Mouse (Mus musculus) spleen, adult 2 months (tissue): ENCODE data around the gene Stim1. TPM values are rescaled to one million over a fixed set of nuclear protein-coding genes. Genes with fewer than 3 reads are reported as not detected.

Experiments
- DNase-seq, 2 experiments: peaks; one replicate each; pipeline versions ENCODE4 v3.0.0 to v3.0.0-alpha.2; 2012 to 2021; ENCODE audit warnings: low spot score in 2 of 2, low read depth in 1 of 2
- H3K27ac ChIP-seq: fragments of 200-500 bp; 2 replicates; pipeline ENCODE4 v1.5.1; 2012; ENCODE audit warnings: low read length, inconsistent platforms; ENCODE audit not compliant: insufficient read depth
- H3K27me3 ChIP-seq: fragments of 200-500 bp; 2 replicates; pipeline ENCODE4 v1.6.1; 2012; ENCODE audit warnings: mild to moderate bottlenecking, moderate library complexity, low read length, inconsistent platforms; ENCODE audit not compliant: control insufficient read depth, insufficient read depth
- H3K36me3 ChIP-seq: fragments of 200-500 bp; 2 replicates; pipeline ENCODE4 v1.6.1; 2012; ENCODE audit warnings: mild to moderate bottlenecking, low read length, inconsistent platforms; ENCODE audit not compliant: control insufficient read depth, insufficient read depth
- H3K4me1 ChIP-seq: fragments of 200-500 bp; 2 replicates; pipeline ENCODE4 v1.6.1; 2011; ENCODE audit warnings: inconsistent platforms; ENCODE audit not compliant: control insufficient read depth, insufficient read depth, insufficient read length
- H3K4me3 ChIP-seq: fragments of 200-500 bp; 2 replicates; pipeline ENCODE4 v1.5.1; 2011; ENCODE audit warnings: mild to moderate bottlenecking, inconsistent platforms; ENCODE audit not compliant: insufficient read depth, insufficient read length; ENCODE audit errors: extremely low read depth
- CTCF ChIP-seq: fragments of 200-500 bp; IDR thresholded peaks from 2 replicates; pipeline ENCODE4 v1.5.1; 2011; ENCODE audit warnings: mild to moderate bottlenecking, inconsistent platforms; ENCODE audit not compliant: insufficient read depth, insufficient read length, insufficient replicate concordance; ENCODE audit errors: extremely low read depth
- POLR2A ChIP-seq: fragments of 200-500 bp; IDR thresholded peaks from 2 replicates; pipeline ENCODE4 v1.6.1; 2011; ENCODE audit warnings: low read depth, low read length, inconsistent platforms
- WGBS: fragments of 180-500 bp; shearing (Covaris S2); methylation state at CpG from one replicate; pipeline ENCODE4 v1.1.7; 2018; 5-methylcytosine and 5-hydroxymethylcytosine counted together
- polyA plus RNA-seq: library from polyadenylated mRNA; depleted of rRNA; stranded (reverse); fragments of >200 nt; gene quantifications from 2 replicates; pipeline ENCODE4 v1.2.3, GENCODE M21; 2012

Gene Stim1
- polyA plus RNA-seq, 1 experiment, result 49.3 TPM

GRCm38 (mm10) chr7:102442432-102442831 is 174.8 kb downstream of the Stim1 start:
- Histone ChIP-seq H3K36me3 (peaks cover 3% of the 10 kb centered on the region), H3K27me3 (no peaks in the 10 kb centered on the region), H3K4me1 (no peaks in the 10 kb centered on the region), H3K27ac (no peak overlapping the region), H3K4me3 (peak overlapping the region; percentile 90)
- no peak for DNase-seq
- WGBS, result 4% methylated on average over 4 of the region's 4 CpGs
- no peak for TF ChIP-seq POLR2A
- no peak for TF ChIP-seq CTCF

GRCm38 (mm10) chr7:102444301-102444700 is 176.7 kb downstream of the Stim1 start:
- no peak for DNase-seq
- WGBS, result 82% methylated on average over 2 of the region's 2 CpGs
- TF ChIP-seq POLR2A (no peak), CTCF (no peak)
- Histone ChIP-seq H3K36me3 (peaks cover 13% of the 10 kb centered on the region), H3K4me1 (no peaks in the 10 kb centered on the region), H3K27me3 (no peaks in the 10 kb centered on the region), H3K4me3 (peak overlapping the region; percentile 18; the same call in 1 of the 2 replicates), H3K27ac (no peak overlapping the region)

- Histone ChIP-seq H3K36me3 (peaks cover 20% of the 10 kb centered on the region), H3K27ac (no peak overlapping the region), H3K4me1 (no peaks in the 10 kb centered on the region), H3K27me3 (no peaks in the 10 kb centered on the region), H3K4me3 (no peak overlapping the region)
- DNase-seq, result no peak
- TF ChIP-seq POLR2A (no peak), CTCF (no peak)
- WGBS, result 94% methylated on average over 9 of the region's 9 CpGs
Observed at GRCm38 (mm10) chr7:102446438-102446837, 178.8 kb downstream of the Stim1 start.

- WGBS, result 40% methylated on average over 5 of the region's 5 CpGs
- no peak for TF ChIP-seq CTCF
- TF ChIP-seq POLR2A, result no peak
- peak overlapping the region; percentile 23; the same call in 1 of the 2 replicates for H3K27ac ChIP-seq
- no peaks in the 10 kb centered on the region for H3K27me3 ChIP-seq
- peaks cover 30% of the 10 kb centered on the region for H3K36me3 ChIP-seq
- peaks cover 2% of the 10 kb centered on the region; the same call in 1 of the 2 replicates for H3K4me1 ChIP-seq
- no peak overlapping the region for H3K4me3 ChIP-seq
- peak in 1 of 2 experiments; percentile 28 for DNase-seq
Observed at GRCm38 (mm10) chr7:102458618-102459380, 191.2 kb downstream of the Stim1 start.

GRCm38 (mm10) chr7:102467566-102467965 is 200.0 kb downstream of the Stim1 start:
- H3K36me3 ChIP-seq, result peaks cover 36% of the 10 kb centered on the region
- TF ChIP-seq POLR2A (no peak), CTCF (no peak)
- DNase-seq, result no peak
- H3K27me3 ChIP-seq, result no peaks in the 10 kb centered on the region
- no peak overlapping the region for H3K4me3 ChIP-seq
- no peaks in the 10 kb centered on the region for H3K4me1 ChIP-seq
- 94% methylated on average over 8 of the region's 8 CpGs for WGBS
- H3K27ac ChIP-seq, result no peak overlapping the region

GRCm38 (mm10) chr7:102472675-102473074 is 205.1 kb downstream of the Stim1 start:
- Histone ChIP-seq H3K36me3 (peaks cover 7% of the 10 kb centered on the region), H3K27me3 (no peaks in the 10 kb centered on the region), H3K4me1 (no peaks in the 10 kb centered on the region), H3K4me3 (no peak overlapping the region), H3K27ac (no peak overlapping the region)
- TF ChIP-seq CTCF (no peak), POLR2A (no peak)
- 76% methylated on average over 5 of the region's 5 CpGs for WGBS
- DNase-seq, result no peak

GRCm38 (mm10) chr7:102476601-102477000 is 209.0 kb downstream of the Stim1 start:
- no peak for DNase-seq
- Histone ChIP-seq H3K36me3 (no peaks in the 10 kb centered on the region), H3K27me3 (no peaks in the 10 kb centered on the region), H3K27ac (no peak overlapping the region), H3K4me1 (no peaks in the 10 kb centered on the region), H3K4me3 (no peak overlapping the region)
- no peak for TF ChIP-seq POLR2A
- TF ChIP-seq CTCF, result no peak
- WGBS, result 96% methylated on average over 5 of the region's 5 CpGs
